Mouse (Mus musculus) right cerebral cortex, postnatal 14 days (tissue): ENCODE data around the gene H2-DMb2.

Experiments
- DNase-seq: peaks from one replicate; pipeline ENCODE4 v3.0.0; 2022

H2-DMb2 gene

DNA sequence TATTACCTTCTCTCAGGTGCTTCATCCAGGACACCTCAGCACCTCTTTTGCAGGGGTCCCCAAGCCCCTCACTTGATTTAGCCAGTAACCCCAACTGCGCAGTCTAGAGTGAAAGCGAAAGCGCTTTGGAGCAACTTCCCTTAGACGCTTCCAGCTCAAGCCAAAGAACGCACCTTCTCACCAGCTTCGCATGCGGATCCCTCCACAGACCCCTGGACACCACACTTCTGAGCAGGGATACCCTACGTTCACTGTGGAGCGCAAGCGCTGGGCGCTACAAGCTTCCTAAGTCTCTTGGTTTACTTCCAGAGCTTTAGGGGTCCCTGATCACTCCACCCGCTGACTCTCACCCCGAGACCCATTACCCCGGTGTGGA, 43.8 kb downstream of the H2-DMb2 start:
- no peak for DNase-seq

DNA sequence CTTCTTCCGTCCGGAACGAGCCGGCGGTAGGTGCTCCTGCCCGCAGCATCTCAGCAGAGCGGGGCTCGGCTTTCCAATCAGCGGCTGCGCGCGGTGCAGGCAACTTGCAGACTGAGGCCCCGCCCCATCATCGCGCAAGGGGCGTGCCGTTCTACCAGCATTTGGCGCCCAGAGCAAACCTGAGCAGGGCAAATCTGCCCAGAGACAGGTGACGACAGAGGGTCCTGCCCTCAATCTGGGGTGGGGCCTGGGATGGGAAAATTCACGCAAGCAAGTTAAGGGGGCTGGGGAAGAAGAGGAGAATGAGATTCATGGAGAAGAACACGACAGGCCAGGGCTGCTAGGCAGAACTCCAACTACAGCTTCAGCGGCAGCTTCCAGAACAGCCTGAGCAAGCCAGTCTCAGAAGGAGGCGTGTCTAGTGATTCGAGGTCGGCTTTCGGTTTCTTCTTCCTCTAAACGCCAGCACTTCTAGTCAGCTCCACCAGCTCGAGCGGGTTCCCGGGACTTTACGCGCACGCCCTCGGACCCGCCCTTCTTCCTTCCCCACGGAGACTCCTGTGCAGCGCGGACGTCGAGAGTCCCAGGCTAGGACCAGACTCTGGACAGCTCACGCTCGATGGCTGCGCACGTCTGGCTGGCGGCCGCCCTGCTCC, 44.3 kb downstream of the H2-DMb2 start, which contains the start of the genes Tap1 and Psmb9:
Gene Tap1 (plus strand): TSS at position 293 of the 656 bp plus-strand sequence.
Gene Psmb9 (minus strand): TSS at position 504 of the 656 bp plus-strand sequence.
- DNase-seq = peak; percentile 97

DNA sequence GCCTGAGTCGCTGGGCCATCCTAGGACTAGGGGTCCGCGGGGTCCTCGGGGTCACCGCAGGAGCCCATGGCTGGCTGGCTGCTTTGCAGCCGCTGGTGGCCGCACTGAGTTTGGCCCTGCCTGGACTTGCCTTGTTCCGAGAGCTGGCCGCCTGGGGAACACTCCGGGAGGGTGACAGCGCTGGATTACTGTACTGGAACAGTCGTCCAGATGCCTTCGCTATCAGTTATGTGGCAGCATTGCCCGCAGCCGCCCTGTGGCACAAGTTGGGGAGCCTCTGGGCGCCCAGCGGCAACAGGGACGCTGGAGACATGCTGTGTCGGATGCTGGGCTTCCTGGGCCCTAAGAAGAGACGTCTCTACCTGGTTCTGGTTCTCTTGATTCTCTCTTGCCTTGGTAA, 44.9 kb downstream of the H2-DMb2 start:
- no peak for DNase-seq

DNA sequence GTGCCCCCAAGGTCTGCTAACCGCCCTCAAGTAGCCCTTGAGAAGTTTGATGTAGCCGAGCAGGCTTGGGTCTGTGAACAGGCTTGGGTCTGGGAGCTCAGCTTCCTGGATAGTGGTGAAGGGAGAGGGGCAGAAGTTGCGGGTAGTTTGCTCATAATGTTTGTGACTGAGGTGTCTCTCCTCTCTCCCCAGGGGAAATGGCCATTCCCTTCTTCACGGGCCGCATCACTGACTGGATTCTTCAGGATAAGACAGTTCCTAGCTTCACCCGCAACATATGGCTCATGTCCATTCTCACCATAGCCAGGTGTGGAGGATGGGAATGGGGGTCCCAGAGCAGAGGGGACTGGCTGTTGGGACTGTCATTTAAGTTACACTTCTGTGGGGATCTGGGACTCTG, 45.9 kb downstream of the H2-DMb2 start:
- no peak for DNase-seq

DNA sequence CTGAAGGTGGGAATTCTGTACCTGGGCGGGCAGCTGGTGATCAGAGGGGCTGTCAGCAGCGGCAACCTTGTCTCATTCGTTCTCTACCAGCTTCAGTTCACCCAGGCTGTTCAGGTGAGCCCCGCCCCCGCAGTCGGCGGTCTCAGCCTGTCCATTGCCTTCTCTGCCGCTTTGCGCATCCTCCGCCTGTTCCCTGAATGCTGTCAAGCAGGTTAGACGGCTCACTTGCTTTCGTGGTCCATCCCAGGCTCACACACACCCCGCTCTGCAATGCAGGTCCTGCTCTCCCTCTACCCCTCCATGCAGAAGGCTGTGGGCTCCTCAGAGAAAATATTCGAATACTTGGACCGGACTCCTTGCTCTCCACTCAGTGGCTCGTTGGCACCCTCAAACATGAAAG, 49.7 kb downstream of the H2-DMb2 start:
- DNase-seq = no peak

DNA sequence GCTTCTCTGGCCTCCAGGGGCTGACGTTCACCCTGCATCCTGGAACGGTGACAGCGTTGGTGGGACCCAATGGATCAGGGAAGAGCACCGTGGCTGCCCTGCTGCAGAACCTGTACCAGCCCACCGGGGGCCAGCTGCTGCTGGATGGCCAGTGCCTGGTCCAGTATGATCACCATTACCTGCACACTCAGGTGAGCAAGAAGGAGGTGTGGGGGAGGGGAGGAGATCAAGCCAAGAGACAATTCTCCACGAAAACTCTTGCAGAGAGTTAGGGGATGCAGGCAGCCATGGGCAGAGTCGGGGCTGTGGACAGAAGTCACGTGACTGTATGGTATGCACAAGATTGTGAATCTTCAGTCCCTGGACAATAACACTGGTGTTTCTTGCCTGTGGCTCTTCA, 50.4 kb downstream of the H2-DMb2 start:
- DNase-seq = no peak

DNA sequence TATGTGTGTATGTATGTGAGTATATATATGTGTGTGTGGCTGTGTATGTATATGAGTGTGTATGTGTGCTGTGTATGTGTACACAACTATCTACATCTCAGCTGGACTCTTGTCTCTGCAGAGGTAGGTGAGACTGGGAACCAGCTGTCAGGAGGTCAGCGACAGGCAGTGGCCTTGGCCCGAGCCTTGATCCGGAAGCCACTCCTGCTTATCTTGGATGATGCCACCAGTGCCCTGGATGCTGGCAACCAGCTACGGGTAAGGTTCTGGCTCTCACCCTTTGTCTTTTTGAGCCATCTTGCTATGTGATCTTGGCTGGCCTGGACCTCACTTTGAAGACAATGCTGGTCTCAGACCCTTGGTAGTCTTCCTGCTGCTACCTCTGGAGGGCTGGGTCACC, 51.6 kb downstream of the H2-DMb2 start:
- no peak for DNase-seq

DNA sequence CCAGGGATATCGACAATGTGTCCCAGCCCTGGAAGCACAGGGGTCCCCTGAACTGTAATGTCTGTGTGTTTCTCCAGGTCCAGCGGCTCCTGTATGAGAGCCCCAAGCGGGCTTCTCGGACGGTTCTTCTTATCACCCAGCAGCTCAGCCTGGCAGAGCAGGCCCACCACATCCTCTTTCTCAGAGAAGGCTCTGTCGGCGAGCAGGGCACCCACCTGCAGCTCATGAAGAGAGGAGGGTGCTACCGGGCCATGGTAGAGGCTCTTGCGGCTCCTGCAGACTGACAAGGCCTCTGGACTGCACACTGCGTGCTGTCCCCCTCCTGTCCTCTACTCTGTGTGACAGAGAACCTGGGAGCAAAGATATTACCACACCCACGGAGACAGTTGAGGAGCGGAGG, 53.4 kb downstream of the H2-DMb2 start:
- DNase-seq = no peak

DNA sequence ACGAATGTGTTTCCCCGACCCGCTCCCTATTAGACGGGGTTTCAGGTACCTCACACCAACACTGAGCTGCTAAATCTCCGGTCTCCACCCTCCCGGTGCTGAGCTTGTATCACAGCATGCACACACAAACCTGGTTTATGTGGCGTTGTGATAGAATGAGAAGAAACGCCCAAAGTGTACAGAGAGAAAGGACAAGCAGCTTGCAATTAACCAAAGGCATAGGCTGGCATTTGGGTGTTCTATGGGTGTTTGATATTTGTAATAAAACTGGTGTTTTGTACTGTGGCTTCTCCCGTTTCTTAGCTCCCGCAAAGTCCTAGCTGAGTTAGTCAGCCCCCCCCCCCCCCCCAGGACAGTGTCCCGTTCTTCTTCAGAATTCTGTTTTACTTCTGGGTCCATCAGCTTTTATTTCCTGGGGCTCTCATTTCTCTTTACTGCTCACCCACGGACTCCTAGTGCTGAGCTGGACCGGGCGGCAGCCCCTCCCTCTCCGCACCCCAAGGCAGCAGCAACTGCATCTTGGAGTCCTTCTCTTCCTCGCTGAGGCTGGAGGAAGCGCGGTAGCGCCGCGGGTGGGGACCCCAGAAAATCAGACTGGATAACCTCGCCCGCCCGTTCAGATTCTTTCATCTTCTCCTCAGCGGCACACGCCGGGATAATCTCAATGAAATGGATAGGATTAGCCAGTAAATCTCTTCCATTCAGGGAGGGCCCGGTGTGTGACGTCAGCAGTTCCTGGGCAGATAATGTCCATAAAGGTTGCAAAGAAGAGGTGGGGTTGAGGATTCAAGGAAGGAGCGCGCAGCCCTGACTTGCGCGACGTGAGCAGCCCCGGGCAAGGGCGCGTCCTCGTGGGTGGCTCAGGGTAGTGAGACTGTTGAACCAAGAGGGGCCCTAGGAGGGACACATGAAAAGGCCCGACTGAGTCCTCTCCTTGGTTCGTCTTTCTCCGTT, 54.1 kb downstream of the H2-DMb2 start, which contains the start of gene Psmb8:
Gene Psmb8 (plus strand): TSS at position 781 of the 954 bp plus-strand sequence.
- DNase-seq = peak; percentile 88

DNA sequence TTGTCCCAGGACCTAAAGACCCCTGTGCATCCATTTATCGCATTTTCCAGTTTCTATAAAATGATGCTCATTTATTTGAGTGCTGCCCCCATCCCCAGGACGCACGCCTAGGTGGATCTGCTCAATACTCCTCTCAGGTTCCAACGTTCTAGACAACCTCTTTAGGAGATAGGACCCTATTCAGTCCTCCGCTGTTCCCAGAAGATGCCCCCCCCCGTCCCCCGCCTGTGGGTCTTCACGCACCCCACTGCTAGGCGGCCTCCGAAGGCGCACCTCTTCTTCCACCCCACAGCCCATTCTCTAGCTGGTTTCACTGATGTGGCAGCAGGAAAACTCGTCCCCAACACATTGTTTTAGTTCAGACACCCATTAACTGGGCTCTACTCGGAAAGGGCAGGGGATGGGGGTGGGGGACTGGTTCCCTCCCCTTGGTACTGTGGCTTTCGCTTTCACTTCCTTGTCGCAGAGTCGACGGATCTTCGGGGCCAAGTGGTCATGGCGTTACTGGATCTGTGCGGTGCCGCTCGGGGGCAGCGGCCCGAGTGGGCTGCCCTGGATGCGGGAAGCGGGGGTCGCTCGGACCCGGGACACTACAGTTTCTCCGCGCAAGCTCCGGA, 54.9 kb downstream of the H2-DMb2 start:
- no peak for DNase-seq

DNA sequence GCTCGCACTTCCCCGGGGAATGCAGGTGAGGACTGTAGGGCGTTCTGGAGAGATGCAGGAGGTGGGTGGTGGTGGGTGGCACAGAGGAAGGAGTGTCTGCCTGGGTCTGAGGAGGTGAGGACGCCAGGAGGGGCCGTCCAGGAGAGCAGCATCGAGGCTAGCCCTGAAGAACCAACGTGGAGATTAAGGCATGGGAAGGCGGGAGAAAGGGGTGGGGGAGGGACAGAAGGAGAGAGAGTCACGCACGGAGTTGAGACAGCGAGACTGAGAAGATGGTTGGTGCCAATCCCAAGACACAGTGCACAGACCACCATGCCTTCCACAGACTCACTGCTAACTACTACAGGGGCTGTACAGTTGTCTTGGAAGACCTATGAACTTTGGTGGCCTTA, 55.4 kb downstream of the H2-DMb2 start:
- DNase-seq = no peak

DNA sequence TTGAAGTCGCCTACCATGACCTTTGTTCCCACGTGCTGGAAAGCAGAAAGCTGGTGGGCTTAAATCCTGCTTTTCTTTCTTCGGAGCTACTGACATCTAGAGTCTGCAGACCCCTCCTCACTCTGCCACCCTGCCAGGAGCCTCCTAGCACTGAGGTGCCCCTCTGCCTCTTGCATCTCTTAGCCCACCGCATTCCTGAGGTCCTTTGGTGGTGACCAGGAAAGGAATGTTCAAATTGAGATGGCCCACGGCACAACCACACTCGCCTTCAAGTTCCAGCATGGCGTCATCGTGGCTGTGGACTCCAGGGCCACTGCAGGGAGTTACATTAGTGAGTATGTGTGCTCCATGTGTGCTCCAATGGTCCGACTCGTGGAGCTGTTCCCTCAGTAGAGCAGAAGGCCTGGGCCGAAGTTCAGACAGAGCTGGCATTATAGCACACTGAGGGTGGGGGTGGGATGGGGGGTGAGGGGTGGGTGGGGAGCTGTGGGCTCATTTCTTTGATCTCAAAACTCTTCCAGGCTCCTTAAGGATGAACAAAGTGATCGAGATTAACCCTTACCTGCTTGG, 56.0 kb downstream of the H2-DMb2 start:
- no peak for DNase-seq

DNA sequence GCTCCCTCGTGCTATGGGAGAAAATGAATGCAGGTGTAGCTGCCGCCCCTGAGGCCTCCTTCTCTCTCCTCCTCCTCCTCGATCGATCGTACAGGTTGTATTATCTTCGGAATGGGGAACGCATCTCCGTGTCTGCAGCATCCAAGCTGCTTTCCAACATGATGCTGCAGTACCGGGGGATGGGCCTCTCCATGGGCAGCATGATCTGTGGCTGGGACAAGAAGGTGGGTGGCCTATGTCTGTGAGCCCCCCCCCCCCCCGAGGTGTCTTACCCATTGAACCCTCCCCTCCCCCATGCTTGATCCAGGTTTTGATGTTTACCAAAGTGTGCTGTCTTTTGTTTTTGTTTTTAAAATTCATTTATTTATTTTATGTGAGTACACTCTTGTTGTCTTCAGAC, 56.9 kb downstream of the H2-DMb2 start:
- no peak for DNase-seq

DNA sequence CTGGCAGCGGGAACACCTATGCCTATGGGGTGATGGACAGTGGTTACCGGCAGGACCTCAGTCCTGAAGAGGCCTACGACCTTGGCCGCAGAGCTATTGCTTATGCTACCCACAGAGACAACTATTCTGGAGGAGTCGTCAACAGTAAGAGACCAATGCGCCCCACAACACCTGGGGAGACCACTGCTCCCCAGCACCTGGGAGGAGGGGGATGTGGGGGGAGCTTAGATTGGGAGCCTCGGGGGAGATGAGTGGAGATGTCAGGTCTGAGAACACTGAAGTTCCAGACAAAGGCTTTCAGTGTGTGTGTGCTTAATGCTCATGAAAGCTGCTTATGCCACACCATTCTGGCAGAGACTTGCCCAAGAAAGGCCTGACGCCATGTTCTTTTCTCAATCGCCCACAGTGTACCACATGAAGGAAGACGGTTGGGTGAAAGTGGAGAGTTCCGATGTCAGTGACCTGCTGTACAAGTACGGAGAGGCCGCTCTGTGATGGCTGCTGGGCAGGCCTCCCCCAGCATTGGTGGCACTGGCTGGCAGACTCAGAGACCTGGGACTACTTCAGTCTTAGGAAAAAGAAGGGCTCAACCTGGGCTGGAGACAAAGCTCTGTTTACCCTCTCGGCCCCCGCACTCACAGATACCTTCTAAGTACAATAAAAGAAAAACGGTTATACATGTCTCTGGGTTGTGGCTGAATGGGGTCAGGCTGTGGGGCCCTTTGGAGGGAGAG, 57.8 kb downstream of the H2-DMb2 start:
- no peak for DNase-seq
